Mouse (Mus musculus): ENCODE measurements at regions not wholly inside any gene's neighbourhood (a gene's known extent, or its start where the extent isn't known, plus 50 kb on each side); places are given as distances from the start of the nearest gene placed in this dataset.

DNA sequence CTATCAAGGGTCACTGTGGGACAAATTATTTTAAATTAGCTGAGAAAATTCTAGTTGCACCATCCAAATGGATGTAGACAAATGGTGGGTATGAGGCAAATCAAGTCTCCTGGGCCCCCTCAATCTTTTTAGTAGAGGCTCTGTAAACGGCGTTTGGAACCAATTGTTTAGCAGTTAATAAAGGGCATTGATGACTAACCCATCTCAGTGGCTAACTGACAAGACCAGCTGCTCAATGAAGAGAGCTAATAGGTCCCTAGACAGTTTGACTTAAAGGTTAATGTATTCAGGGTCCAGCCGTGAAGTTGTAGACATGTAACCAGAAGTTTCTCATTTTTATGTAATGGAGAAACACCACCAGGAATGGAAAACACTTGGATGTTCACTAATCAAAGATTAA lies 332.6 kb upstream of the Gm21961 start:
- TF ChIP-seq EP300 (optimal IDR thresholded peaks at IDR 0.05), result no peak
- TF ChIP-seq CTCF (IDR thresholded peaks at IDR 0.05; ENCODE audit: low read depth), result no peak
- Histone ChIP-seq H3K27ac (replicated peaks) (no peak overlapping the region), H3K36me3 (ENCODE audit: control insufficient read depth, insufficient read depth, low read length) (no peaks in the 10 kb centered on the region), H3K9ac (ENCODE audit: low read length) (no peak overlapping the region), H3K4me3 (ENCODE audit: low read depth, low read length) (no peak overlapping the region), H3K4me2 (replicated peaks; ENCODE audit: low read depth) (no peak overlapping the region), H3K4me1 (replicated peaks; ENCODE audit: control insufficient read depth, insufficient read depth) (no peaks in the 10 kb centered on the region), H3K27me3 (ENCODE audit: control insufficient read depth, insufficient read depth, low read length) (no peaks in the 10 kb centered on the region), H3K9me3 (ENCODE audit: control insufficient read depth, low read length) (no peaks in the 10 kb centered on the region)
- no peak for DNase-seq (ENCODE audit: low spot score)
- WGBS, result 73% methylated on average over 3 of the region's 3 CpGs
- ATAC-seq (ENCODE audit: low FRiP score, low TSS enrichment), result no peak

DNA sequence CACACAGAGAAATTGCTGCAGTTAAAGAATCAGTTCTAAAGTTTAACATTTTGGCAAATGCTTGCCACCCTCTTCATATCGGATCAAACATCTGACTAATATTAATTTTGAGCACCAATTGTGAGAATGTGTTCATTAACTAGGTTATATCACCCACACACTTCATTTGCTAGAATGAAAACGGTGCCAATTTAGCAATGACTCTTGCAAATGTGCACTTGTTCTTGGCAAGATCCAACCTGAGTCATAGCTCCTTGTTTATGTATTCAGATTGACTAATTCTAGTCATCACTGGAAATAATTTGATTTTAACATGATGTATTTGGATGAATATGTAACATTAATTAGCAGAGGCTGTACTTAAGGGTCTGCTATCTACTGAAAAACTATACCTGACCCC lies 327.8 kb upstream of the Gm21961 start:
- no peaks in the 10 kb centered on the region for H3K9me3 ChIP-seq (ENCODE audit: control insufficient read depth, low read length)
- 77% methylated on average over 2 of the region's 2 CpGs for WGBS
- no peak overlapping the region for H3K4me3 ChIP-seq (ENCODE audit: low read depth, low read length)
- H3K27me3 ChIP-seq (ENCODE audit: control insufficient read depth, insufficient read depth, low read length), result no peaks in the 10 kb centered on the region
- H3K36me3 ChIP-seq (ENCODE audit: control insufficient read depth, insufficient read depth, low read length), result no peaks in the 10 kb centered on the region
- H3K4me2 ChIP-seq (replicated peaks; ENCODE audit: low read depth), result no peak overlapping the region
- no peaks in the 10 kb centered on the region for H3K4me1 ChIP-seq (replicated peaks; ENCODE audit: control insufficient read depth, insufficient read depth)
- H3K9ac ChIP-seq (ENCODE audit: low read length), result no peak overlapping the region
- no peak overlapping the region for H3K27ac ChIP-seq (replicated peaks)
- no peak for ATAC-seq (ENCODE audit: low FRiP score, low TSS enrichment)
- no peak for TF ChIP-seq EP300 (optimal IDR thresholded peaks at IDR 0.05)
- no peak for TF ChIP-seq CTCF (IDR thresholded peaks at IDR 0.05; ENCODE audit: low read depth)
- DNase-seq (ENCODE audit: low spot score), result no peak

DNA sequence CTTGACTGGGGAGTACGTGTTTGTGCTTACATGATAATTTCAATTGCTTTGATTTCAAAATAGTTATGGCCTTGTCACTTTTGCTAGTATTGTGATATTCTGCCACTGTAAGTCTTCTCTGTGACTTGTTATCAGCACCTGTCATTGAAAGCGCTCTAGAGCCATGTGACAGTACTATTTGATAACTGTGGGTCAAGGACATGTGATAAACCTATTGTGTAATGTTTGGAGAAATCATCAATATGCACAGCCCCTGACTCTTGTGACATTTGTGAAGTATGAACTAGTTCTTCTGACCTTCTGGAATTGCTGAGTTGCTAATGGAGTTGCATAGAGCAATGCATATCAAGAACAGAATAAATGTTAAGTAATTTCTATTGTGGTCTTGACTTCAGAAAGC lies 319.4 kb upstream of the Gm21961 start:
- H3K9ac ChIP-seq (ENCODE audit: low read length), result no peak overlapping the region
- WGBS, result 81% methylated on average over 2 of the region's 2 CpGs
- DNase-seq (ENCODE audit: low spot score), result no peak
- no peak for ATAC-seq (ENCODE audit: low FRiP score, low TSS enrichment)
- H3K9me3 ChIP-seq (ENCODE audit: control insufficient read depth, low read length), result no peaks in the 10 kb centered on the region
- no peaks in the 10 kb centered on the region for H3K4me1 ChIP-seq (replicated peaks; ENCODE audit: control insufficient read depth, insufficient read depth)
- H3K27me3 ChIP-seq (ENCODE audit: control insufficient read depth, insufficient read depth, low read length), result no peaks in the 10 kb centered on the region
- H3K27ac ChIP-seq (replicated peaks), result no peak overlapping the region
- H3K4me3 ChIP-seq (ENCODE audit: low read depth, low read length), result no peak overlapping the region
- H3K36me3 ChIP-seq (ENCODE audit: control insufficient read depth, insufficient read depth, low read length), result no peaks in the 10 kb centered on the region
- TF ChIP-seq EP300 (optimal IDR thresholded peaks at IDR 0.05) (no peak), CTCF (IDR thresholded peaks at IDR 0.05; ENCODE audit: low read depth) (no peak)
- no peak overlapping the region for H3K4me2 ChIP-seq (replicated peaks; ENCODE audit: low read depth)

GRCm38 (mm10) chr15:65308066-65308465 lies 293.4 kb upstream of the Gm21961 start:
- Histone ChIP-seq H3K27me3 (ENCODE audit: control insufficient read depth, insufficient read depth, low read length) (no peaks in the 10 kb centered on the region), H3K4me2 (replicated peaks; ENCODE audit: low read depth) (no peak overlapping the region), H3K9me3 (ENCODE audit: control insufficient read depth, low read length) (no peaks in the 10 kb centered on the region), H3K27ac (replicated peaks) (no peak overlapping the region), H3K36me3 (ENCODE audit: control insufficient read depth, insufficient read depth, low read length) (no peaks in the 10 kb centered on the region), H3K4me1 (replicated peaks; ENCODE audit: control insufficient read depth, insufficient read depth) (no peaks in the 10 kb centered on the region), H3K4me3 (ENCODE audit: low read depth, low read length) (no peak overlapping the region), H3K9ac (ENCODE audit: low read length) (no peak overlapping the region)
- TF ChIP-seq EP300 (optimal IDR thresholded peaks at IDR 0.05) (no peak), CTCF (IDR thresholded peaks at IDR 0.05; ENCODE audit: low read depth) (no peak)
- WGBS, result 59% methylated on average over 6 of the region's 6 CpGs
- DNase-seq (ENCODE audit: low spot score) (no peak), ATAC-seq (ENCODE audit: low FRiP score, low TSS enrichment) (no peak)

- Histone ChIP-seq H3K4me2 (replicated peaks; ENCODE audit: low read depth) (no peak overlapping the region), H3K27me3 (ENCODE audit: control insufficient read depth, insufficient read depth, low read length) (no peaks in the 10 kb centered on the region), H3K36me3 (ENCODE audit: control insufficient read depth, insufficient read depth, low read length) (no peaks in the 10 kb centered on the region), H3K4me3 (ENCODE audit: low read depth, low read length) (no peak overlapping the region), H3K27ac (replicated peaks) (no peak overlapping the region), H3K9ac (ENCODE audit: low read length) (no peak overlapping the region), H3K9me3 (ENCODE audit: control insufficient read depth, low read length) (no peaks in the 10 kb centered on the region), H3K4me1 (replicated peaks; ENCODE audit: control insufficient read depth, insufficient read depth) (no peaks in the 10 kb centered on the region)
- no peak for ATAC-seq (ENCODE audit: low FRiP score, low TSS enrichment)
- TF ChIP-seq CTCF (IDR thresholded peaks at IDR 0.05; ENCODE audit: low read depth) (no peak), EP300 (optimal IDR thresholded peaks at IDR 0.05) (no peak)
- no peak for DNase-seq (ENCODE audit: low spot score)
Observed at GRCm38 (mm10) chr15:65258816-65259215, 244.1 kb upstream of the Gm21961 start.

GRCm38 (mm10) chr15:65222504-65222903 lies 207.8 kb upstream of the Gm21961 start:
- ATAC-seq (ENCODE audit: low FRiP score, low TSS enrichment) (no peak), DNase-seq (ENCODE audit: low spot score) (no peak)
- Histone ChIP-seq H3K36me3 (ENCODE audit: control insufficient read depth, insufficient read depth, low read length) (no peaks in the 10 kb centered on the region), H3K4me2 (replicated peaks; ENCODE audit: low read depth) (no peak overlapping the region), H3K4me3 (ENCODE audit: low read depth, low read length) (no peak overlapping the region), H3K27ac (replicated peaks) (no peak overlapping the region), H3K9me3 (ENCODE audit: control insufficient read depth, low read length) (no peaks in the 10 kb centered on the region), H3K9ac (ENCODE audit: low read length) (no peak overlapping the region), H3K27me3 (ENCODE audit: control insufficient read depth, insufficient read depth, low read length) (no peaks in the 10 kb centered on the region), H3K4me1 (replicated peaks; ENCODE audit: control insufficient read depth, insufficient read depth) (no peaks in the 10 kb centered on the region)
- TF ChIP-seq CTCF (IDR thresholded peaks at IDR 0.05; ENCODE audit: low read depth) (no peak), EP300 (optimal IDR thresholded peaks at IDR 0.05) (no peak)
